Mouse (Mus musculus): ENCODE data around the gene Gnao1.

Gnao1 gene

GRCm38 (mm10) chr8:93923897-93924334 is 114.2 kb downstream of the Gnao1 start:
- ChIA-PET POLR2A (interaction anchor here in 1 of 4 experiments (0.8 kb wide), 1 partner anchor 79 kb away, joined by 3 read pairs; no protein-coding TSS in a partner anchor), CTCF (no interaction called here)

GRCm38 (mm10) chr8:93925513-93925912 is 115.7 kb downstream of the Gnao1 start:
- ChIA-PET CTCF (no interaction called here), POLR2A (no interaction called here)

DNA sequence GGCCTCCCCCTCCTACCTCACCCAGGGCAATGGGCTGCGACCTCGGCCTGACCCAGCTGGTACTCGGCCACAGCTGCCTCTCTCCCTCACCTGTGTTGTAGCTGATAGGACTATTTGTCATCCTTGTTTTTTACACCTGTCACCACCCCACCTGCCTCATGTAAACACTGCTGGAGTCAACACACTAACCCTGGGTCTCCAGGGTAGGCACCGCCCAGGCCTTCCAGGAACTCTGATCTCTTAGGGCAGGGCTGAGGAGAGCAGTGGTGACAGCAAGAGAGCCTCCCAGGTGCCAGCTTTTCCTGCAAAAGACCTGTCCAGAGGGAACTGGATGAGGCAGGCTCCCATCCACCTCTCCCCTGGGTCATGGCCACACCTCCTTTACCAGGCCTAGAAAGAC is 119.5 kb downstream of the Gnao1 start:
- POLR2A ChIA-PET: interaction anchor here in 1 of 4 experiments (1.6 kb wide), 1 partner anchor 9 kb away, joined by 4 read pairs; no protein-coding TSS in a partner anchor
- CTCF ChIA-PET: interaction anchor here in 1 of 4 experiments (0.6 kb wide), 1 partner anchor 411 kb away, joined by 5 read pairs; no protein-coding TSS in a partner anchor

DNA sequence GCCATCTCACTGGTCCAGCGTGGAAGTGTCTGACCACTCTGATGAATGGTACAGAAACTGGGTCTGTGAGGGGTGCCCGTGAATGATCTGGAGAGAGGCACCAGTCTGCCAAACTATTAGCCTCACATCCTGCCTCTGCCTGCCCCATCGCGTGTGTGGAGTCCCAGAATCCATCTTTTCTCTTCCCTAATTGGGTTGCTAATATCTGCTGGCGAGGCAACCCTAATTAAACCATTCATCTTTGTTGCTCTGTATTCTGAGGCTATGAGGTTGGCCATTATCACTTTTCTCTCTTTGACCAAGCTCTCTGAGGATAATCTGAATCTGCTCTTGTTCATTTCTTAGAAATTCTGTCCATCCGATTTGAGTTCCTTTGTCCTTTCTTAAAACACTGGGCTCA is 121.6 kb downstream of the Gnao1 start:
- POLR2A ChIA-PET: no interaction called here

DNA sequence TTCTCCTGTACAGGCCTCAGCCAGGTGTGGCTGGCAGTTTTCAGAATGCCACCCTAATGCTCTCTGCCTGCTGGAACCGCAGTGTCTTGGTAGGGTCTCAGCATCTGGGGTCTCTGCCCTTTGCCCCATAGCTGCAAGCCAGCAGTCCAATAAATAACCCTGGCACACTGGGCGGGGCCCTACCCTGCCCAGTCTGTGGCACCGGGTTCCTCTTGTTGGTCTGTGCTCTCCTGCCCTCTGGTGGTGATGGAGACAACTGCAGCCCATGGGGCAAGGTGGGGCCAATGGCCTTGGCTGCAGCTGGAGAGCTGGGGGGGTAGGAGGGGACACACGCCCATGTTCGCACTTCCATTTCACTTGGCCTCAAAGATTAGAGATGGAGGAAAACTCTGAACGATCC is 123.1 kb downstream of the Gnao1 start:
- POLR2A ChIA-PET: no interaction called here
- CTCF ChIA-PET: interaction anchor here in 3 of 4 experiments (0.6 to 2.6 kb wide), 7 partner anchors 16 to 340 kb away, joined by 3 to 14 read pairs (median 3); no protein-coding TSS in a partner anchor

More for the DNA sequence above, 121.6 kb downstream of the Gnao1 start:
- CTCF ChIA-PET: interaction anchor here (0.6 to 2.6 kb wide), 6 partner anchors 11 to 270 kb away, joined by 3 to 14 read pairs (median 3); no protein-coding TSS in a partner anchor

DNA sequence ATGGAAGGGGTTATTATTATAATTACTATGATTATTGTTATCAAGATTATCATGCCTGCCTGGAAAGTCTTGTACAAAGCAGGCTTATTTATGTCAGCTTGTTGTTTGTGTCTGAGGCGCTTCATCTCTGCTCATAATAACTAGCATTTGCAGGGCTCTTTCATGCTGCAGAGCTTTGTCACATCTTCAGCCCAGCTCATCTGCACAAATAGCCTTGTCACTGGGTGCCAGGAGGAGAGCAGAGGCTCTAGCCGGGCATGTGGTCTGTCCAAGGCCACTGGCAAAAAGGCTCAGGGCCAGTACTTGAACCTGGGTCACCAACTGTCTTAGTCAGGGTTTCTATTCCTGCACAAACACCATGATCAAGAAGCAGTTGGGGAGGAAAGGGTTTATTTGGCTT is 123.5 kb downstream of the Gnao1 start:
- CTCF ChIA-PET: interaction anchor here in 3 of 4 experiments (0.6 to 2.6 kb wide), 7 partner anchors 16 to 341 kb away, joined by 3 to 14 read pairs (median 3); no protein-coding TSS in a partner anchor

DNA sequence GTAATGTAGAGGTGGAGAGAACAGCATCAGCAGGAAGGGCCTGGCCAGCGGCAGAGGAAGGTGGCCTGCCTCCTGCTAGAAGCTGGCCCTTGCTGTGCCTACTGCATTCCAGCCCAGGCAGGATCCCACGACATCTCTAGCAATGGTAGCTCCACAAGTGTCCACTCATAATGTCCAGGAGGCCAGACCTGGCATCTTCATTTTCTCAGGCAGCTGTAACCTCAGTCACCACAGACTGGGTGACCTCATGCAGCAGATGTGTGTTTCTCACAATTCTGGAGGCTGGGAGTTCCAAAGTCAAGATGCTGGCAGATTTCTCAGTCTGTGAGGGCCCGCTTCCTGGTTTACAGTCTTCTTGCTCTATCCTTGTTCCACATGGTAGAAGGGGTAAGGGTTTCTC is 128.4 kb downstream of the Gnao1 start:
- ChIA-PET POLR2A (no interaction called here), CTCF (no interaction called here)

More for the DNA sequence above, 123.5 kb downstream of the Gnao1 start:
- POLR2A ChIA-PET: no interaction called here

DNA sequence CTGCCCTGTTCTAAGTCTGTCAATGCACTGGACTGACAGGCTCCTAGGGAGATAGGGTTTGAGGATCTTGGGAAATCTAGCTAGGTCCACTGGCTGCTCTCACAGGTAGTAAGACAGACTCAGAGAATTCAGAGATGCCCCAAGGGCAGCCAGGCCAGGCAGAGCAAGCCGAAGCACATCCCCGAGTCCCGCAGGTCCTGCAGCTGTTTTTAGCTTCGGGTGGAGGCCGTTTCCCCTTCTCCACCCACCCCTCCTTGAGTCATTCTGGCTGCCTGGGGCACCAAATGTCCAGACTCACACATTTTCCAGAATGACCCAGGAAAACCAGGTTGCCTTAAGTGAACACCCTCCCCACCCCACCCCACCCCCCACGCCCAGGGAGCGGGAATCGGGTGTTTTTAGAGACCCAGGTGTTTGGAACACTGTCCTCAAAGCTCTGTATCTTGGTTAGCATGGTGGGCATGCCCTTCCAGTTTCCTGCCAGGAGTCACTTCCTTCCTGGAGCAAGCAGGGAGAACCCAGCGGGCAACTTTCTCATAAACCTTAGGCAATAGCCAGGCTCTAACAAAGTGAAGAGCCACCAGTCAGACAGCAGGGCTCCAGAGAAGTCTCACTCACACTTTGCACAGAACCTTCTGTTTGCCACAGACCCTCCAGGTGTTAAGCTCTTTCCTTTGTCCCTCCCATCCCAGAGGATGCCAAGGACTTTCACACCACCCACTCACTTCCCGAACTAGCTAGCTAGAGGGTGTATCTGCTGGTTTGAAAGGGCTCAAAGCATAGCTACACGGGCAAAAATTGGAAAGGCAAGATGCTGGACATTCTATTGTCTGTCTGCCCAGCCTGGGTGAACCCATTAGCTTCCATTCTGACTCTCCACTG is 131.0 kb downstream of the Gnao1 start:
- ChIA-PET POLR2A (interaction anchor here in 2 of 4 experiments (0.5 to 0.6 kb wide), 3 partner anchors 43 to 785 kb away, joined by 3 read pairs; no protein-coding TSS in a partner anchor), CTCF (interaction anchor here in 1 of 4 experiments (0.7 kb wide), 1 partner anchor 1322 kb away, joined by 3 read pairs; no protein-coding TSS in a partner anchor)

- CTCF ChIA-PET: no interaction called here
- POLR2A ChIA-PET: interaction anchor here in 2 of 4 experiments (0.5 to 1.0 kb wide), 2 partner anchors 33 to 786 kb away, joined by 3 read pairs; no protein-coding TSS in a partner anchor
Observed at GRCm38 (mm10) chr8:93941636-93942054, 131.9 kb downstream of the Gnao1 start.

DNA sequence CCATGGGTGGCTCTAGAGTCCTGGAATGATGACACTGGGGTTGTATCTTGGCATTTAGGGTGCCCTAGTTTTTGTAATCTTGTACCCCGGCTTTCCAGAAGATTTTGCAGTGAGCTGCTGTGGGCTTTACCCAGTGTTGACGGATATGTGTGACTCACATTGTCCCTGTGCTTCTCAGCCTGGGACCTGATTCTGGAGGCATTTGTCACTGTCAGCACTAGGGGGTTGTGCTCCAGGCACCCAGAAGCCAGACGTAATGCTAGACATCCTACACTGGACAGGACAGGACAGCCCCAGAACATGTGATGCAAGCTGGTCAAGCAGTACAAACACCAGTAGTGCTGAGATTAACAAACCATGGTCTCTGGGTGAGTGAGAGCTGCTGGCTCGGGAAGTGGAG is 136.0 kb downstream of the Gnao1 start:
- POLR2A ChIA-PET: interaction anchor here in 1 of 4 experiments (1.6 kb wide), 1 partner anchor 269 kb away, joined by 3 read pairs; the partner anchor contains the start of gene Nup93
- CTCF ChIA-PET: no interaction called here

GRCm38 (mm10) chr8:93946397-93946796 is 136.6 kb downstream of the Gnao1 start:
- CTCF ChIA-PET: no interaction called here
- POLR2A ChIA-PET: interaction anchor here in 1 of 4 experiments (1.6 kb wide), 1 partner anchor 268 kb away, joined by 3 read pairs; the partner anchor contains the start of gene Nup93

GRCm38 (mm10) chr8:93950133-93950532 is 140.4 kb downstream of the Gnao1 start:
- CTCF ChIA-PET: no interaction called here
- POLR2A ChIA-PET: no interaction called here

GRCm38 (mm10) chr8:93952511-93952910 is 142.7 kb downstream of the Gnao1 start:
- ChIA-PET POLR2A (interaction anchor here in 2 of 4 experiments (0.9 to 1.6 kb wide), 8 partner anchors 7 to 235 kb away, joined by 3 to 4 read pairs (median 3); no protein-coding TSS in a partner anchor), CTCF (interaction anchor here in 2 of 4 experiments (0.6 to 1.4 kb wide), 4 partner anchors 10 to 253 kb away, joined by 3 to 12 read pairs (median 3); no protein-coding TSS in a partner anchor)

- POLR2A ChIA-PET: no interaction called here
- CTCF ChIA-PET: no interaction called here
Observed at GRCm38 (mm10) chr8:93958402-93958801, 148.6 kb downstream of the Gnao1 start.

DNA sequence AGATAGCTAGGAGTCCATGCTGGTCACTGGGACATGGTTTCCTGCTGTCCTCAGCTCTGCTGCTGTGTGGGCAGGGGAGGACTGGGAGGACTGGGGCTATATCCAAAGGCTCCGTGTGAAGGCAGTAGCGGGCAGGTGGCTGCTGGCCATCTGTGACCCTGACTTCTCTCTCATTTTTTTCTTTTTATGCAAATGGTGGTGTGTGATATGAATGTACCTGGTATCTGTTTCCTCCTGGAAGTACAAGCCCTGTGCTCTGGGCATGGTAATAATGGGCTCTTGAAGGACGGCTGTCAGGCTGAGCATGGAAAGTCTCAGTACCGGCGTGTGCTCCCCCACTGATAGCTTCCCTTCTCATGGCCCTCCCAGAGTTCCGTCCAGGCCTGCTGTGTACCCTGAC is 151.1 kb downstream of the Gnao1 start:
- CTCF ChIA-PET: interaction anchor here in 1 of 4 experiments (0.7 kb wide), 1 partner anchor 212 kb away, joined by 4 read pairs; no protein-coding TSS in a partner anchor
- POLR2A ChIA-PET: interaction anchor here in 1 of 4 experiments (2.0 kb wide), 1 partner anchor 9 kb away, joined by 4 read pairs; no protein-coding TSS in a partner anchor

- CTCF ChIA-PET: no interaction called here
- POLR2A ChIA-PET: no interaction called here
Observed at GRCm38 (mm10) chr8:93968293-93968692, 158.5 kb downstream of the Gnao1 start.

DNA sequence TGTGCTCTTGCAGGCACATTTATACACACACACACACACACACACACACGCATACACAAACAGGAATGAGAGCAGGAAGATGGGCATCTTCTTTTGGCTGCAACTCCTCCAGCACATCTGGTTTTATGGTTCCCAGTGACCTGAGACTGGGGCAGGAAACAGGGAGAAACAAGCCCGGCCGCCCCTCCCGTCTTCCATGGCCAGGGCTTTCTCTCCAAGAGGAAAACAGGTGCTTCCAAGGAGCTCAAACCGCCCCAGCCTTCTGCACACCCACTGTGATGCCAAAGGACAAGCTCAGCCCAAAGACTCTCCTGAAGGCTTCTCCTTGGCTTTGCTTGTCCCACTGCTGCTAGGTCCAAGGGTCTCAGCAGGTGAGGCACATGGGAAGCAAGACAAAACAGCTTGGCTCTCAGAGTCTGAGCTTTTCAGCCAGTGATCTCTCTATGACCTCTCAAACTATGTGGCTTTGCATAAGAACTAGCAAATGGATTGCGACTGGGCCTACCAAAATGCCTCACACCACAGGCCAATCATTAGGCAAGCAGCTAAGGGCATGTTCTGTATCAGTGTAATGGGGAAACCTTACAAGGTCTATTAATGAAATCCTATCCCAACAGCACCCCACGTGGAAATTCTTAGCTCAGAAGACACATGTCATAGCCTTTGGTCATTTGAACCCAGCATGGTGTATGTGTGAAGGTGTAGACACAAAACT is 160.0 kb downstream of the Gnao1 start:
- ChIA-PET POLR2A (interaction anchor here in 1 of 4 experiments (0.7 to 1.2 kb wide), 2 partner anchors 17 to 172 kb away, joined by 4 read pairs; no protein-coding TSS in a partner anchor), CTCF (no interaction called here)

- CTCF ChIA-PET: interaction anchor here in 1 of 4 experiments (0.5 kb wide), 1 partner anchor 133 kb away, joined by 5 read pairs; no protein-coding TSS in a partner anchor
Observed at GRCm38 (mm10) chr8:93971451-93971850, 161.7 kb downstream of the Gnao1 start.

DNA sequence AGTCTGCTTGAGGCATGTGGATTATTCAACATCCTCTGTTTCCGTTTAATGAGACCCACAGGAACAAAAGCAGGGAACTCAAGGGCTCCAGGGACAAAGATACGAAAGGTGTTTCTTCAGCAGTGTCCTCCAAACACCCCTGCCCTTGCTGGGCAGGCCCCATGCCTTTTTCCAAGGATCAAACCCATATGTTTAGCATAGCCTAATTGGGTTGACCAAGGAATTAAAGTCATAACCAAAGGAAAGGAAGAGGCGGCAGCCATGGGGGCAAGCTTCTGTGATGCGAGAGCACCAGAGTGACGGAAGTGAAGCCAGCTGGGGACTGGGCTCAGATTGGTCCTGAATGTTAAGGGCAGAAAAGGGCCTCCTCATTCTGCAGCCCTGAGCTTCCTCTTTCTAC is 162.4 kb downstream of the Gnao1 start:
- POLR2A ChIA-PET: no interaction called here
- CTCF ChIA-PET: no interaction called here

More at GRCm38 (mm10) chr8:93971451-93971850, 161.7 kb downstream of the Gnao1 start:
- POLR2A ChIA-PET: no interaction called here

All from embryonic stem cell, embryonic (primary cell).